Mouse (Mus musculus) forebrain, postnatal 0 days (tissue): Measurements from ENCODE around the gene Ptf1a. TPM values are rescaled to one million over a fixed set of nuclear protein-coding genes. Genes with fewer than 3 reads are reported as not detected.

Source experiments
- ATAC-seq: fragments of 200-750 bp; cut with Nextera tagmentation; 2 replicates; pipeline ENCODE4 v1.8.0; 2017; ENCODE audit warnings: mild to moderate bottlenecking, moderate library complexity
- DNase-seq: peaks from one replicate; pipeline ENCODE4 v3.0.0-alpha.2; 2015
- H3K27ac ChIP-seq: fragments of 300-500 bp; sonication (generic); 2 replicates; pipeline ENCODE4 v1.5.1; 2014; ENCODE audit warnings: low read depth, mild to moderate bottlenecking, antibody characterized with exemption, low read length, moderate library complexity, mixed read lengths
- H3K27me3 ChIP-seq: fragments of 300-500 bp; sonication (generic); 2 replicates; pipeline ENCODE4 v1.6.1; 2014; ENCODE audit warnings: mild to moderate bottlenecking, low read length, mixed read lengths; ENCODE audit not compliant: insufficient read depth
- H3K36me3 ChIP-seq: fragments of 300-500 bp; sonication (generic); 2 replicates; pipeline ENCODE4 v1.6.1; 2014; ENCODE audit warnings: mild to moderate bottlenecking, moderate library complexity; ENCODE audit not compliant: insufficient read depth
- H3K4me1 ChIP-seq: fragments of 300-500 bp; sonication (generic); 2 replicates; pipeline ENCODE4 v1.6.1; 2014; ENCODE audit warnings: antibody characterized with exemption; ENCODE audit not compliant: insufficient read depth
- H3K4me2 ChIP-seq: fragments of 300-500 bp; sonication (generic); 2 replicates; pipeline ENCODE4 v1.6.1; 2014; ENCODE audit warnings: low read depth, mild to moderate bottlenecking, moderate library complexity
- H3K4me3 ChIP-seq: fragments of 300-500 bp; sonication (generic); 2 replicates; pipeline ENCODE4 v1.5.1; 2014; ENCODE audit warnings: low read depth, low read length, mixed read lengths
- H3K9ac ChIP-seq: fragments of 300-500 bp; sonication (generic); 2 replicates; pipeline ENCODE4 v1.6.1; 2014; ENCODE audit warnings: mild to moderate bottlenecking
- H3K9me3 ChIP-seq: fragments of 300-500 bp; sonication (generic); 2 replicates; pipeline ENCODE4 v1.6.1; 2016; ENCODE audit warnings: low read length
- CTCF ChIP-seq: sonication (generic); IDR thresholded peaks from 2 replicates; pipeline ENCODE4 v1.5.1; 2016; ENCODE audit warnings: antibody characterized with exemption, control low read depth, low read depth
- WGBS: fragments of 180-500 bp; shearing (Covaris S2); extraction: QIAGEN DNeasy Blood & Tissue Kit; methylation state at CpG from one replicate; pipeline ENCODE4 v1.1.7; 2014; 5-methylcytosine and 5-hydroxymethylcytosine counted together
- polyA plus RNA-seq: library from polyadenylated mRNA; unstranded; fragments of >200 nt; fragmentation: Nextera tagmentation; extraction: Ambion mirVana; gene quantifications from 2 replicates; pipeline ENCODE4 v1.2.1, GENCODE M21; 2015
- total RNA-seq: library from RNA; depleted of rRNA; stranded (reverse); fragments of >200 nt; gene quantifications from 2 replicates; pipeline ENCODE4 v1.2.3, GENCODE M21; 2014; rRNA removed

The Ptf1a gene
- total and polyA plus RNA-seq, 2 experiments from 2014 or later = not detected

GRCm38 (mm10) chr2:19452531-19453055 is 7.1 kb downstream of the Ptf1a start:
- no peaks in the 10 kb centered on the region for H3K9me3 ChIP-seq
- no peak for TF ChIP-seq CTCF
- H3K27me3 ChIP-seq = peaks cover 87% of the 10 kb centered on the region
- no peaks in the 10 kb centered on the region for H3K4me1 ChIP-seq
- H3K27ac ChIP-seq = no peak overlapping the region
- H3K4me3 ChIP-seq = no peak overlapping the region
- ATAC-seq (no peak), DNase-seq (no peak)
- 2% methylated on average over 19 of the region's 19 CpGs for WGBS
- no peaks in the 10 kb centered on the region for H3K36me3 ChIP-seq
- H3K9ac ChIP-seq = no peak overlapping the region
- H3K4me2 ChIP-seq = no peak overlapping the region

DNA sequence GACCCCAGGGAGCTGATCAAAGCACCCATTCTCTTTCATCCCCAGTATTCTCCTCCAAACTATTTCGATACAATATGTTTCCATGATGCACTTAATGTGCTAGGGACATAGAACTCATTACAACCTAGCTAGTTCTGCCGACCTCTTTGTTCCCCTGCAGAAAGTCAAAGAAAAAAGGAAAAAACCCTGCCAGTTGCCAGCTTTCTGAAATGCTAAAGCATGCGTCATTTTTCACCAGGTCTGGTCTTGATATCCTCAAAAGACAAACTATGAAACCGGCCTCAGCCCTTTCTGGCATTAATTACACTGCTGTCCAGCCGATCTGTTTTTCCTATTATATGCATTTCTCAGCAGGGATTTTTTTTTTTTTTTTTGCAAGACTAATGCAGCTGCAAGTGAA is 9.8 kb downstream of the Ptf1a start:
- no peak overlapping the region for H3K4me3 ChIP-seq
- no peaks in the 10 kb centered on the region for H3K9me3 ChIP-seq
- TF ChIP-seq CTCF = no peak
- ATAC-seq (no peak), DNase-seq (peak; percentile 1)
- no peak overlapping the region for H3K4me2 ChIP-seq
- H3K9ac ChIP-seq = no peak overlapping the region
- H3K4me1 ChIP-seq = no peaks in the 10 kb centered on the region
- H3K27ac ChIP-seq = no peak overlapping the region
- WGBS = under 1% methylated on average over 5 of the region's 5 CpGs
- no peaks in the 10 kb centered on the region for H3K36me3 ChIP-seq
- peaks cover 68% of the 10 kb centered on the region for H3K27me3 ChIP-seq

DNA sequence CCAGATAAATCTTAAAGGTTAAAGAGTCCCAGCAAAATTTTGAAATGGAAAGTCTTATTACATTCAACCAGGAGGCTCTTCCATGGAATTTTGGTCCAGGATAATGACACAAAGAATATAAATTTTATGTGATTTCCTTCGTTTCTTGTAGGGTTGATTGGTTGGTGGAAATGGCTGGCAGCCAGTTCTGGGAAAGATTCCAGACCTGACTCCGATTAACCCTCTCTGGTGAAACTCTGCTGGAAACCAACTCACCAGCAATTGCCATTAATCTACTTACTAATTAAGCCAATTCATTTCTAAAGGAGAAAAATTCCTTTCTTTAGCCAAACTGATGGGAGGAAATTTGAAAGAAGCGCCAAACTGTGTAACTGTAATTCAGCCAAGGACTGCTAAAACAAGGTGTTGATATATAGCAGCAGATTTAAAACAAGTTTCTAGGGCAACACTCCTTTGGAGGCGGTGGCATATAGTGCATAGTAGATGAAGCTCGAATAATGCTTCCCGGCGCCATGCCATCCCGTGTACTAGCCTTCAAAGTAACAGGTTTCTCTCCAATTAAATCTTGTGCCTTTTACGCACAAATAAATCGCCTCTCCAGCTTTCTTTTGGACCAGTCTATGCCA is 10.5 kb downstream of the Ptf1a start:
- no peak overlapping the region for H3K27ac ChIP-seq
- no peaks in the 10 kb centered on the region for H3K4me1 ChIP-seq
- no peak for TF ChIP-seq CTCF
- no peak overlapping the region for H3K4me2 ChIP-seq
- no peaks in the 10 kb centered on the region for H3K36me3 ChIP-seq
- peak; percentile 60 for DNase-seq
- H3K27me3 ChIP-seq = peaks cover 60% of the 10 kb centered on the region
- no peak for ATAC-seq
- H3K9ac ChIP-seq = no peak overlapping the region
- H3K4me3 ChIP-seq = no peak overlapping the region
- H3K9me3 ChIP-seq = no peaks in the 10 kb centered on the region
- 5% methylated on average over 10 of the region's 10 CpGs for WGBS

- Histone ChIP-seq H3K27ac (no peak overlapping the region), H3K9me3 (no peaks in the 10 kb centered on the region), H3K4me3 (no peak overlapping the region), H3K36me3 (no peaks in the 10 kb centered on the region), H3K4me1 (no peaks in the 10 kb centered on the region), H3K4me2 (no peak overlapping the region), H3K27me3 (peaks cover 33% of the 10 kb centered on the region), H3K9ac (no peak overlapping the region)
- ATAC-seq = no peak
- no peak for DNase-seq
- 24% methylated on average over 2 of the region's 2 CpGs for WGBS
- TF ChIP-seq CTCF = no peak
Measured at GRCm38 (mm10) chr2:19458785-19459184, 13.3 kb downstream of the Ptf1a start.

DNA sequence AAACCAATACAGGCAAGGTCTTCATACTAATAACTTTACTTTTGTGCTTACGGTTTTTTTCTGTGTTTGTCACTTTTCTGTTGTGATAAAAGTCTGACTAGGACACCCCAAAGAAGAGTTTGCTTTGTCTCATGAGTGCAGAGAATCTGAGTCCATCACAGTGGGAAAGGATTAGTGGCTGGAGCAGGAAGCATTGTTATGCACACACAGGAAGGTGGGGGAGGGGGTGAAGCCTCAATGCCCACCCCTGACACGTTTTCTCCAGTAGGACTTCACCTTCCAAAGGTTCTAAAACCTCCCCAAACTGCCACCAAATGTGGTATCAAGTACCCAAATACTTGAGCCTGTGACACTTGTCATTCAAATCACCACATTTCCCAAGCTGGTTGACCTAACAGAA is 16.5 kb downstream of the Ptf1a start:
- Histone ChIP-seq H3K9ac (no peak overlapping the region), H3K27me3 (peaks cover 8% of the 10 kb centered on the region; the same call in 1 of the 2 replicates), H3K4me1 (no peaks in the 10 kb centered on the region), H3K9me3 (no peaks in the 10 kb centered on the region), H3K27ac (no peak overlapping the region), H3K4me2 (no peak overlapping the region), H3K36me3 (no peaks in the 10 kb centered on the region), H3K4me3 (no peak overlapping the region)
- no peak for ATAC-seq
- 47% methylated on average over 2 of the region's 2 CpGs for WGBS
- TF ChIP-seq CTCF = no peak
- DNase-seq = no peak

GRCm38 (mm10) chr2:19490262-19490661 is 44.8 kb downstream of the Ptf1a start:
- no peaks in the 10 kb centered on the region for H3K4me1 ChIP-seq
- H3K9me3 ChIP-seq = no peaks in the 10 kb centered on the region
- H3K4me3 ChIP-seq = no peak overlapping the region
- no peak overlapping the region for H3K9ac ChIP-seq
- no peak overlapping the region for H3K27ac ChIP-seq
- no peaks in the 10 kb centered on the region for H3K36me3 ChIP-seq
- no peak for DNase-seq
- no peak for ATAC-seq
- 85% methylated on average over 3 of the region's 3 CpGs for WGBS
- no peak overlapping the region for H3K4me2 ChIP-seq
- no peaks in the 10 kb centered on the region for H3K27me3 ChIP-seq
- no peak for TF ChIP-seq CTCF

Other genes starting within 250 kb of the Ptf1a start
- gene Armc3, start 246.4 kb upstream of the Ptf1a start, total RNA-seq = 2.1 and 2.4 TPM in 2 replicates
- 1.4 and 1.5 TPM in 2 replicates for gene Armc3, start 246.4 kb upstream of the Ptf1a start, polyA plus RNA-seq
- gene Msrb2, start 74.2 kb upstream of the Ptf1a start, total RNA-seq = 7.1 and 8.6 TPM in 2 replicates
- gene Msrb2, start 74.2 kb upstream of the Ptf1a start, polyA plus RNA-seq = 8.7 and 9.0 TPM in 2 replicates
- not detected in 2 replicates for gene 4921504E06Rik, start 108.3 kb downstream of the Ptf1a start, total RNA-seq
- not detected in 2 replicates for gene 4921504E06Rik, start 108.3 kb downstream of the Ptf1a start, polyA plus RNA-seq
- 7.4 and 10.3 TPM in 2 replicates for gene Otud1, start 212.1 kb downstream of the Ptf1a start, total RNA-seq
- 3.6 TPM in 2 replicates for gene Otud1, start 212.1 kb downstream of the Ptf1a start, polyA plus RNA-seq